Mouse (Mus musculus) cerebellum, postnatal 36 days (tissue): Measurements from ENCODE around the gene Mtmr10.
A peak's percentile ranks its signal among the peaks of the same experiment; 100 is the strongest.

ENCODE experiments used
- DNase-seq, 2 experiments: peaks; one replicate each; pipeline ENCODE4 v3.0.0; 2021 to 2022; ENCODE audit warnings: mixed read lengths in 2 of 2

Mtmr10 gene

DNA sequence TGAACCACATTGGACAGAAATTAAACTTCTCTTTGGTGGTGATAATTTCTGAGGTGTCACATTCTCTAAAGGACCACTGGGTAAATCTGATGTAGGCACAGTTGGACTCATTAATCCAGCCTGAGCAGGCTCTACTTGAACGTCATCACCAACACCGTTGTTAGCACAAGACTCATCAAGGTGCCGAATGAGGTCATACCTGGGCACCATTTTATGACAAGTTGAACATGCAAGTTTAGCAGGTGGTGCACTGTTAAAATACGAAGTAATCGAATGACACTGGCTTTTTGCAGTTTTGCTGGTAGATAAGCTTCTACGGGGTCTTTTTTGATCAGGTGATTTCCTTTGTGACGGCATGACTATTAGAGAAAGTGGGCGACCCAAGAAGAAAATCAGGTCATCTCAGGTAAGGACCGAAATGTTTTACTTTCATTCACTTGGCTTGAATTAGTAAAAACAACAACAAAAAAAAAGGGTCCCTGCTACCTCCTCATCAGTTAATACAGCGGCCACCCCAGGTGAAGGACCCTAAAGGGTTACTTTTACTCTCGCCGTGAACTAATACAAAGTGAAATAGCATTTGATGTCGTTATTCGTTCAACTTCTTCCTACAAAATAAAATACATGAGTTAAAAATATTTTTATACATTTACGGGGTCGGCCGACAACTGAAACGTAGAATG, 85.8 kb downstream of the Mtmr10 start:
- DNase-seq = peak in 1 of 2 experiments; percentile 20

DNA sequence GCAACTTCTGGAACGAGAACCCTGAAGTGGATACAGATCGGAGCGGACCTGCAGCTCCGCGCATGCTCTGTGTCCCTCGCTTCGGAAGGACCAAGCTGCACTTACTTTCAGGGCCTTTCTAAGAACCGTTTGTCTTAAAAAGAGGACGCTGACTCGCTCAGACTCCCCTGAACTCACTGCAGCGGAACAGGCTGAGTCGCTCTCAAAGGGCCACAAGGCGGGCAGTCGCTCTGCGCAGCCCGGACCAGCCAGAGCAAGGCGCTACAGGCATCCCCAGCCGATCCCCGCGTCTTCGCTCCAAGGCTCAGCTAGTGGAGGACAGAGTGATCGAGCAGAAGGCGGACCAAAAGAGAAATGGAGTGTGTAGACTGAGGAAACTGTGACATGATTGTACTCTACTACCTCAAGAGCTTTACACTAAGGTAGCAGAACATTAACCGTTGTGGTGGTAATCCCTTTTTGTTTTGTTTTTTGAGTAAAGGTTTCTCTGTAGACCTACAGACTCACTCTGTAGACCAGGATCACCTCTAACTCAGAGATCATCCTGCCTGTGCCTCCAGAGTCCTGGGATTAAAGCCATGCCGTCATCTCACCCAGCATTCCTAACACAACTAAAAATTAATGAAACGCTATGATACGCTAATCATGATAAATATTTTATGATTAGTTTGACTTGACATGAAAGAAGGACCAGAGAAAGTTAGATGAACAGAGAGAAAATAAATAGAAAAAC, 86.5 kb downstream of the Mtmr10 start, which contains the start of gene Fan1:
Gene Fan1 (minus strand): TSS at position 266 of the 733 bp plus-strand sequence.
- DNase-seq = peak; percentile 86 to 92
